Mouse (Mus musculus) brain, adult 2 months (tissue): ENCODE measurements around the gene Pakap.
"Not testable (repeated sequence)": the region's sequence is repeated elsewhere in the genome, so short reads cannot be mapped to it uniquely, and the experiment has no call there.

Experiments
- DNase-seq: peaks from one replicate; pipeline ENCODE4 v3.0.0; 2011; ENCODE audit warnings: low read depth, low spot score

The Pakap gene

DNA sequence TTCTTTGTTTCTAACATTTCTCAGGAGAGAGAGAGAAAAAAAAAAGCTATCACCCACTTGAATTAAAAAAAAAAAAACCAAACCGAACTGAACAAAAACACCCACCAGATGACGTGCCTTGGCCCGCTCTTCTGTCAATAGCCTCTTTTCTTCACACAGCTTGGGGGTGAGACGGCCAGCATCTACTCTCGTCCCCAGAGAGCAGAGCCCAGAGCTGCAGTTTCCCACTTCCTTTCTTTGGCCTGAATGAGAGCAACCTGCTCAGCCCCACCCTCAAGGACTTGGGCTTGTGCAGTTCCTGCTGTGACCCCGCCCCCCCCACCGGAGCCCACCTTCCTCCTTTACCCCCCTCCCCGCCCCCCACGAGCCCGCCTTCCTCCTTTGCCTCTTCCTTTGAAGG lies 299.5 kb downstream of the Pakap start:
- peak; percentile 43 for DNase-seq

DNA sequence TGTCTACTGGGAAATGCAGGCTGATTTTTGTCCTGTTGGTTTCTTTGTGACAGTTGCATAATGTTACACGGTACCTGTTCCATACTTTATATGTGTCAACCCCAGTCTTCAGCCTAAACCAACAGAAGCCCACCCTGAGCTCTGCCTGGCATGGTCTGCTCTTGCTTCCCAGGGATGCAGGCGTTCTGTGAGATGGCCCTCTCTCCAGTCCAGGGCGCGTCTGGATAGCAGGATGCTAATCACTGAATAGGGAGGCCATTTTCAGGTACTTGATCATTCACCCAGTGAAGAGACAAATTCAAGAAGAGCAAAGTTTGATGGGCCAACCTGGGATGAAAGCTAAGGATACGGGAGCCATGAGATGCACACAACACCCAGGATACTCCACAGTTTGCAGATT lies 311.2 kb downstream of the Pakap start:
- DNase-seq: no peak

DNA sequence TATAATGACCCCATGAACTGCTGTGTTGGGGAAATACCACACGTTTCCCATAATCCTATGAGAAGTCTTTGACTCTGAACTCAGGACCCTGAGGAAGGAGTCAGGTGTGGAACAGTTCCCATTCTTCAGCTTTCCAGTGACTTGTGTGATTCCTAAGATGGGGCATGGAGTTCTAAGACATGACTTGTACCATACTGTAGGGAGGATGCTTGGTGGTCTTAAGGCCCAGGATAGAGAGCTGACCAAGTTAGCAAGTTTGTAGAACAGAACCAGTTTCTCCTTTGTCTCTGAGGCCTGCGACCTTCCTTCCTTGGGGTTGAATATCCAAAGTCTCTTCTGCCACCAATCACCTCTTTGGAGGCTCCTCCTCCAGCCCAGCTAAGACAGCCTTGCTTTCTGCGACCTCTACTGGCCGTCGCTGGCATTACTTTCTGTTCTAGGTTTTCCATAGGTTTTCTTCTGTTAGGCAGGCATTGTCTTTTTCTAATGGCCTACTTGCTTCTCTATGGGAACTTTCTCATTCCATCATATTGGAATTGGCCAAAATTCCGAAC lies 311.9 kb downstream of the Pakap start:
- DNase-seq: peak; percentile 83

DNA sequence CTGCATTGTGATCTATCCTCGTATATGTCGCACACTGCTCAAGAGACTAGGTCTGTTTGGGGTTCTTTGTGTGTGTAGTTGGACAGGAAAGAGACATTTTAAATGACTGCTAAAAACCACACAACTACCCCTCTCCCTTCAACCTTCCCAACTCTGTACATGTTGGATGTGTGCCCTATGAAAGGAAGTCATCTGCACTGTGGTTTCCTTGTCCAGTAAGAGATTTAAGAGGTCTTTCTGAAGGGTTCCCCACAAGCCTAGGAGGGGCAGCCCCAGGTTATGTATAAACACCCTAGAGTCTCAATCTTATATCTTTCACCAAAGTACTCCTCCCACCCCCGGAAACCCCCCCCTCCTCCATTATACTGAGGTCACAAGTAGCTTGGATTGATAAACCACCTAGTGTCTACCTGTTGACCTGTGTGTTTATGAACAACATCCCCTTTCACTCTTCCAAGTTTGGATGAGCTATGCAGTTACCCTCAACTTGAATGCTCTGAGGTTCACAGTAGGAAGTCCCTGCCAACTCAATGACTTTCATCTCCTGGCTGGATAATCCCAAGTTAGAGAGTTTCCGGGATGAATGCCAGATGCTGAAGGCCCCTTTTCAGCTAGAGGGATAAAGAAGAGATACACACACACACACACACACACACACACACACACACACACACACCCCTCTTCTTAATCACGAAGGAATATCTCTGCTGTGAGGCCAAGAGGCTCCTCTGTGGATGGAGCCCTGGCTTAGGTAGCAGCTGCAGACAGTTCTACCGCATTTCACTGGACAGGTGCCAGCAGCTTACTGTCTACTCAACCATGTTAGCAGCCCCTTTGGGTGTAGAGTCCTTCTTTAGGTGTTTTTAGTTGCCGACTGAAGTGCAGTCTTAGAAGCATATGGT lies 315.8 kb downstream of the Pakap start:
- peak; percentile 27 for DNase-seq

DNA sequence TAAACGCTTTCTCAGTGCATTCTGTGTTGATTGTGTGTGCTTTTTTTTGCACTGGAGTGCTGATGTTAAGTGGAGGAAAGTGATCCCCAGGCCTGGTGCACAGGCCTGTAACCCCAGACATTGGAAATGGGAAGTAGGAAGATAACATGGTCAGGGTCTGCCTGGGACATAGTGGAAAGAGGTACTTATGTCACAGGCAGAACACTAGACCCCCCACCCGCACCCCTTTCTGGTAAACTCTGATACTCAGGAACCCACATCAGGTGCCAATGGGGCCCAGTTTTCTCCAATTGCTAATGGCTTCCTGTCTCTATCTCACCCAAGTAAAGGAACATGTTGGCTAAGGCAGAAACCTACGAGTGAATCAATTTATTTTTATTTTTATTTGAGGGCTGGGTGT lies 316.5 kb downstream of the Pakap start:
- DNase-seq: no peak

DNA sequence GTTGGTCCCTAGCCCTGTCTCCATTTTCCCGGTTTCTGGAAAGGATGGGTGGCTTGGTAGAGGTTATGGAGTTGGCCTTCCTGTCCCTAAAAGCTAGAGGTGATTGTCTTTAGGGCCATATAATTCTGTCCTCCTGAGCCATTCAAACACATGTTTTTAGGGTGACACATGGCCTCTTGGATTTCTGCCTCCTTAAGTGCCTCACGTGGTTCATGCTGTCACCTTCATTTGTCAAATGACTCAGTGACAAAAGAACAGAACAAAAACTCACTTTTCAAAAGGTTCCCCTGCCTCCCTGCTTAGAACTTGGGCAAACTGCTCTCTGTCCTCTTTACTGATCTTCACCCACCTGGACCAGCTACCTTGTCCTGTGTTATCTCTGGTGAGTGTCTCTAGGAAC lies 317.2 kb downstream of the Pakap start:
- no peak for DNase-seq

DNA sequence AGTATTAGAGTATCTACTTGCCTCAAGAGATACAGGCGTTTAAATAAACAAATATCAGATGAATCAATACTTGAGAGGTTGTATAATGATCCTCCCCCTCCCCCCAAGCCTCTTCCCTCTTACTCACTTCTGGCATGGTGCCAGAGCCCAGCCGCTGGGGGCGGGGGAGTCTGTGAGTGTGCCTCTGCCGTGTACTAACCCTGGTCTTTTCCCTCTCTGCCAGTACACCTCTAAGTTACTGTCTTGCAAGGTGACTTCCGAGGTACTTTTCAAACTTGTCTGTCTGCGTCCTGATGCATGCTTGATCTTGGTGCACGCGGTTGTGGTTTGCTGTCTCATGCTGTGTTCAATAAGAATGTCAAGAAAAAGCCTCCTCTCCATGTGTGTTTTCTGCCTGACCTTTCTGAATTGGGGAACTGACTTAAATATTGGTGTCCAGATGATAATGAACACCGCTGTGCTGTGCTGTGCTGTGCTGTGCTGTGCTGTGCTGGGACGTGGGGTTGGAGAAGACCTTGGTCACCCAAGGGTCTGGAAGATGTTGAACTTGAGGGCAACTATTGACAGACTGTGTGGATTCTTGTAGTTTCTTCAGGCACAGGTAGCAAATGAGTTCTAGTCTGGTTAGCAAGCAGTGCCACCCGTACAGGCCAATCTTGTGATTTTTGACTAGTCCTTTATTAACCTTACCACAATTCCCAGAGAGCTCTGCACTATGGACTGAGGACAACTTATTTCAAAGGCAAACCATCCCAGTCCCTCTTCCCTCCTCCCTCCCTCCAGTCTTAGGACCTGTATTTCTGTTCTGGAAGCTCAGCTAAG lies 318.3 kb downstream of the Pakap start:
- DNase-seq: no peak

- no peak for DNase-seq
Measured at GRCm38 (mm10) chr4:57886888-57887230, 318.9 kb downstream of the Pakap start.

- DNase-seq: no peak
Measured at GRCm38 (mm10) chr4:57888246-57888645, 320.3 kb downstream of the Pakap start.

DNA sequence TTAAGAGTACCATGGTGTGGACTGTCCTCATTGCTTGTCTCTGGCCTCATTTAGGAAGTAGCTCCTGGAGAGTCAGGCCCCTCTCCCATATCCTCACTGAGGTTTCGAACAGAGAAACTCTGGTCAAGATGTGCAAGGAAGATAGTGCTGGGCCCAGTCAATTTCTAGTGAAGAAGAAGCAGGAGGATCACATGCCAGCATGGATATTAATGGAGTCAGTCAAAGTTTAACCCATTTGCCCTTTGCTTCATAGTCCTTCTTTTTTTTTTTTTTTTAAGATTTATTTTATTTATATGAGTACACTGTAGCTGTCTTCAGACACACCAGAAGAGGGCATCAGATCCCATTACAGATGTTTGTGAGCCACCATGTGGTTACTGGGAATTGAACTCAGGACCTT lies 321.0 kb downstream of the Pakap start:
- DNase-seq: not testable (repeated sequence)

DNA sequence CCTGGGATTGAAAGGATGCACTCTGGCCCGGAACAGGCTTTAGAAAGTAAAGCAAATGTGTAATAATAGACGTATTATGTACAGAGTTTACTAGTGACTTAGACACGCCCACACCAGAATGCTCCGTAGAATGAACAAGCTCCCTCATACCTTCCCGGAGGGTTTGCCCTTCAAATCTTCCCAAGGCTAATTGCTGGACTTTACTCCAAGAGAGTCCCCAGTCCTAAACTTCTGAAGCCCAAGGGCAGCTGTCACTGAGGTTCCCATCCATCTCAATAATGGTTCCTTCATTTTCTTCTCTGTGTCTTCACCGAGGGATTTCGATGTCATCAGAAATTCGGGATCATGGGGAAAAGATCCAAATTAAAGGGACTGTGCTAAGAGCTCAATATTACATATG lies 321.8 kb downstream of the Pakap start:
- no peak for DNase-seq

DNA sequence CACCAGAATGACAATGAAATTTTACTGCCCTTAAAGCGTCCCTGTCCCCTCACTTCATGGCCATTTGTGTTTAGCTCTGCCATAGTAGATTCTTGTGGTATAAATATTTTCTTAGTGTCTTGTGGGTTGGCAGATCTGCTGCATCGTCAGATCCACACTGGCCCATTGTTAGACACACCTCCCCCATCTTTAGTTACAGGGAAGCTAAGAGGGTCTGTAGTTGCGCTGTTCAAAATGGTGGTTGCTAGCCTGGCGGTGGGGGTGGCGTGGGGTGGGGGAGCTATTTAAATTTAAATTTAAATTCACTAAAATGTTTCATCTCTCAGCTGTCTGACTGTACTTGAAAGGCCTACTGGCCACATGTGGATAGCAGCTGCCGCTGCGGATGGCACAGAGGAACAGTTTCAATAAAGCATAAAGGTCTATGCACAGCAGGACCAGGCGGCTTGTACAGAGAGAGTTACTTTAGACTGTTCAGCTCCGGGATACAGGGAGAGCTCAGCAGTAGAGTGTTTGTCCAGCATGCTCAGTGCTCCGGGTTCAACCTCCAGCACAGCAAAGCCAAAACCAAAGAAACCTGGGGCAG lies 324.1 kb downstream of the Pakap start:
- DNase-seq: peak; percentile 21

- no peak for DNase-seq
Measured at GRCm38 (mm10) chr4:57895140-57895539, 327.2 kb downstream of the Pakap start.

GRCm38 (mm10) chr4:57895902-57896301 lies 327.9 kb downstream of the Pakap start:
- DNase-seq: no peak

- DNase-seq: no peak
Measured at GRCm38 (mm10) chr4:57896631-57897030, 328.7 kb downstream of the Pakap start.

DNA sequence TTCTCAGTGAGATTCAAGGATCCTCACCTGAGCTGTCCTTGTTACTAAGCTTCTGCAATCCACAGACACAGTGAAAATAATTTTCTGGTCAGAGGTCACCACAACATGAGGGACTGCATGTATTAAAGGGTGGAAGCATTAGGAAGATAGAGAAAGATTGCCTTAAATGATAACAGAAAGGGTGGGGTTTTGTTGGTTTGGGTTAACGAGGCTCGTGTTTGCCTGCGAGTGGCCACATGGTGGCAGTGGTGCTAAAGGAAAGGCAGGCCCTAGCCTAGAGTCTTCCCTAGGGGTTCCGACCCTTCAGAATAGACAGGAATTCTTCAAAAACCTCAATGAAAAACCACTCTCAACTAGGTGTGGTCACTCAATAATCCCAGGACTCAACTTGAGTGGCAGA lies 333.2 kb downstream of the Pakap start:
- DNase-seq: peak; percentile 53

GRCm38 (mm10) chr4:57902619-57903018 lies 334.6 kb downstream of the Pakap start:
- no peak for DNase-seq

- peak; percentile 60 for DNase-seq
Measured at GRCm38 (mm10) chr4:57904211-57904610, 336.2 kb downstream of the Pakap start.

GRCm38 (mm10) chr4:57904638-57905037 lies 336.7 kb downstream of the Pakap start:
- peak; percentile 18 for DNase-seq

DNA sequence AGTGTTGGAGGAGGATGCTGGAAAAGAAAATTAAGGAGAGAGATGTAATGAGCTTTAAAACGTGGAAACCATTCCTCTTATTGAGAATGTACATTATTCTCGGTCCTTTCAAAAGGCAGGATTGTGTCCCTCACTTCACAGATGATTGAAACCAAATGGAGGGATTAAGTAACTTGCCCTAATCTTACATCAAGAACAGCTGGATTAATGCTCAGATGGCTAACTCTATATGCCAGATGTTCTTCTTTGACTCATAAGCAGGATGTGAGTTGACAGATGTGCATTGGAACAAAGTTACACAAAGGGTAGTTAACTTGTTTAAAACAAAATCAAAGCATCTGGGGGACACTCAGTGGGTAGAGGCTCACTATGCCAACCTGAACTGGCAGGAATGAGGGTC lies 338.7 kb downstream of the Pakap start:
- DNase-seq: no peak

GRCm38 (mm10) chr4:57908860-57909259 lies 340.9 kb downstream of the Pakap start:
- DNase-seq: no peak

DNA sequence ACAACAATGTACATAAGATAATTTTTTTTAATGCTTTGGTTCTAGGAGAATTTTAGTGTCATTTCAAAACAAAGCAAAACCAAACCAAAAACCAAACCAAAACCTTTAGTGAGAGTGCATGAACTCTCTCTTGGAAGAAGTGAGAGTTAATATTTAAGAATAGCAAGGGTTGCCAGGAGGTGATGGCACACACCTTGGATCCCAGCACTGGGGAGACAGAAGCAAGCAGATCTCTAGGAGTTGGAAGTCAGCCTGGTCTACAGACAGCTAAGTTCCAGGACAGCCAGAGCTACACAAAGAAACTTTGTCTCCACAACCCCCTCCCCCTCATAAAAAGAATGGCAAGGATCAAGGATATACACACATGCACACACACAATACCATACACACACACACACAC lies 345.0 kb downstream of the Pakap start:
- no peak for DNase-seq
